Mouse (Mus musculus): ENCODE measurements around the gene Chst8. TPM values are rescaled to one million over a fixed set of nuclear protein-coding genes. Genes with fewer than 3 reads are reported as not detected.

Gene Chst8
- polyA plus RNA-seq, 1 experiment from 2014 or later = 14.9 TPM

GRCm38 (mm10) chr7:34675120-34675790, 137.3 kb downstream of the Chst8 start:
- H3K36me3 ChIP-seq (ENCODE audit: control insufficient read depth, insufficient read depth, low read length) = no peaks in the 10 kb centered on the region
- H3K27me3 ChIP-seq (ENCODE audit: control insufficient read depth, insufficient read depth, low read length) = peaks cover 36% of the 10 kb centered on the region
- no peak for ATAC-seq (ENCODE audit: low FRiP score, low TSS enrichment)
- WGBS = 10% methylated on average over 42 of the region's 42 CpGs
- H3K27ac ChIP-seq (replicated peaks; ENCODE audit: low read depth, low read length) = no peak overlapping the region
- H3K4me3 ChIP-seq (replicated peaks; ENCODE audit: low read depth, low read length) = peak overlapping the region; percentile 23
- H3K4me2 ChIP-seq (ENCODE audit: low read length) = peak overlapping the region; percentile 61
- no peaks in the 10 kb centered on the region for H3K9me3 ChIP-seq (ENCODE audit: control insufficient read depth, low read length)
- 0 out of 2 replicates have a peak, but pooled peaks cover 3% of the 10 kb centered on the region for H3K4me1 ChIP-seq (ENCODE audit: control insufficient read depth, insufficient read depth, low read length)
- peak overlapping the region; percentile 32; the same call in 1 of the 2 replicates for H3K9ac ChIP-seq (replicated peaks; ENCODE audit: low read length)
- DNase-seq = no peak

GRCm38 (mm10) chr7:34672916-34673315, 139.6 kb downstream of the Chst8 start:
- Histone ChIP-seq H3K4me2 (ENCODE audit: low read length) (no peak overlapping the region), H3K4me1 (ENCODE audit: control insufficient read depth, insufficient read depth, low read length) (0 out of 2 replicates have a peak, but pooled peaks cover 3% of the 10 kb centered on the region), H3K9ac (replicated peaks; ENCODE audit: low read length) (no peak overlapping the region), H3K36me3 (ENCODE audit: control insufficient read depth, insufficient read depth, low read length) (no peaks in the 10 kb centered on the region), H3K9me3 (ENCODE audit: control insufficient read depth, low read length) (no peaks in the 10 kb centered on the region), H3K27ac (replicated peaks; ENCODE audit: low read depth, low read length) (no peak overlapping the region), H3K27me3 (ENCODE audit: control insufficient read depth, insufficient read depth, low read length) (peaks cover 36% of the 10 kb centered on the region), H3K4me3 (replicated peaks; ENCODE audit: low read depth, low read length) (no peak overlapping the region)
- WGBS = 79% methylated on average over 4 of the region's 4 CpGs
- DNase-seq (no peak), ATAC-seq (ENCODE audit: low FRiP score, low TSS enrichment) (no peak)

DNA sequence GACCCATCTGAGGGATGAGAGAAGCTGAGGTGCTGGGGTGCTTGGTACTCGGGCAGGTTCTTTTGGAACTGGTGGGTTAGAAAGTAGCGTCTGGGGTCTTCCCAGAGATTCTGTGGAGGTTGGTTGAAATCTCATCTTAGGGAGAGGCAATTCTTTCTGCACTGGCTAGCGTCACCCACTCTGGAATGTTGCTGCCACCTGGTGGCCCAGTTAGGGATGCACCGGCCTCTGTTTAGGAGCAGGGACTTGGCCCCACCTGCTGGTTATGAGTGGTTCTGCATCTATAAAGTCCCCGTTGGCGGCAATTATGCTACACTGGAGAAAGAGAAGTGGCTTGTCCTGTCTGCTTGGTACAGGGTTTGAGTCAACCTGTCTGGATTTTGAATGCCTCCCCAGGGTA, 140.6 kb downstream of the Chst8 start:
- DNase-seq (peak; percentile 96), ATAC-seq (ENCODE audit: low FRiP score, low TSS enrichment) (peak; percentile 67; the same call in 1 of the 2 replicates)
- Histone ChIP-seq H3K4me2 (ENCODE audit: low read length) (no peak overlapping the region), H3K4me3 (replicated peaks; ENCODE audit: low read depth, low read length) (no peak overlapping the region), H3K36me3 (ENCODE audit: control insufficient read depth, insufficient read depth, low read length) (no peaks in the 10 kb centered on the region), H3K9me3 (ENCODE audit: control insufficient read depth, low read length) (no peaks in the 10 kb centered on the region), H3K9ac (replicated peaks; ENCODE audit: low read length) (no peak overlapping the region), H3K4me1 (ENCODE audit: control insufficient read depth, insufficient read depth, low read length) (0 out of 2 replicates have a peak, but pooled peaks cover 3% of the 10 kb centered on the region), H3K27ac (replicated peaks; ENCODE audit: low read depth, low read length) (no peak overlapping the region), H3K27me3 (ENCODE audit: control insufficient read depth, insufficient read depth, low read length) (peaks cover 36% of the 10 kb centered on the region)
- WGBS = 6% methylated on average over 6 of the region's 6 CpGs

- no peak for DNase-seq
- 0 out of 2 replicates have a peak, but pooled peaks cover 2% of the 10 kb centered on the region for H3K4me1 ChIP-seq (ENCODE audit: control insufficient read depth, insufficient read depth, low read length)
Measured at GRCm38 (mm10) chr7:34670778-34671177, 141.7 kb downstream of the Chst8 start.

DNA sequence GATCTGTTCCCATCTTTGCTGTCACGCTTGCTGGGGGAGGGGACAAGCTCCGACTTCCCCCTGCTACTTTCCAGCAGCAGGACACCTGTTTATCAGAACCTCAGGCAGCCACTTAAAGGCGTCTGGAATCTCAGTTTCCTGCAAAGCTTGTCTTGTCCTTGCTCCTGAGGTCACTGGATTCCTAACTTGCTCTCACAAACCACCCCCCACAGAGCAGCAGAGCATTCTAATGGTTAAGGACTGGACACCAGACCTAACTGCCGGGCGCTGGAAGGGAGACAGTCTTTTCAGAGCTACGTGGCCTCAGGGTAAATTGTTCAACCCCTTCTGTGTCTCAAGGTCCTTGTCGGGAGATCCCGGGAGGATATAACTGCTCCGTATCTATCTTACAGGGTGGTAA, 143.2 kb downstream of the Chst8 start:
- peaks cover 18% of the 10 kb centered on the region for H3K27me3 ChIP-seq (ENCODE audit: control insufficient read depth, insufficient read depth, low read length)
- no peaks in the 10 kb centered on the region for H3K4me1 ChIP-seq (ENCODE audit: control insufficient read depth, insufficient read depth, low read length)
- 23% methylated on average over 9 of the region's 9 CpGs for WGBS
- no peak overlapping the region for H3K4me2 ChIP-seq (ENCODE audit: low read length)
- H3K36me3 ChIP-seq (ENCODE audit: control insufficient read depth, insufficient read depth, low read length) = no peaks in the 10 kb centered on the region
- no peak overlapping the region for H3K27ac ChIP-seq (replicated peaks; ENCODE audit: low read depth, low read length)
- H3K9ac ChIP-seq (replicated peaks; ENCODE audit: low read length) = no peak overlapping the region
- no peak for DNase-seq
- ATAC-seq (ENCODE audit: low FRiP score, low TSS enrichment) = no peak
- no peaks in the 10 kb centered on the region for H3K9me3 ChIP-seq (ENCODE audit: control insufficient read depth, low read length)
- no peak overlapping the region for H3K4me3 ChIP-seq (replicated peaks; ENCODE audit: low read depth, low read length)

More at GRCm38 (mm10) chr7:34670778-34671177, 141.7 kb downstream of the Chst8 start:
- WGBS = 88% methylated on average over 3 of the region's 3 CpGs
- Histone ChIP-seq H3K4me3 (replicated peaks; ENCODE audit: low read depth, low read length) (no peak overlapping the region), H3K27ac (replicated peaks; ENCODE audit: low read depth, low read length) (no peak overlapping the region), H3K36me3 (ENCODE audit: control insufficient read depth, insufficient read depth, low read length) (no peaks in the 10 kb centered on the region), H3K27me3 (ENCODE audit: control insufficient read depth, insufficient read depth, low read length) (peaks cover 33% of the 10 kb centered on the region), H3K9me3 (ENCODE audit: control insufficient read depth, low read length) (no peaks in the 10 kb centered on the region), H3K9ac (replicated peaks; ENCODE audit: low read length) (no peak overlapping the region), H3K4me2 (ENCODE audit: low read length) (no peak overlapping the region)
- ATAC-seq (ENCODE audit: low FRiP score, low TSS enrichment) = no peak

DNA sequence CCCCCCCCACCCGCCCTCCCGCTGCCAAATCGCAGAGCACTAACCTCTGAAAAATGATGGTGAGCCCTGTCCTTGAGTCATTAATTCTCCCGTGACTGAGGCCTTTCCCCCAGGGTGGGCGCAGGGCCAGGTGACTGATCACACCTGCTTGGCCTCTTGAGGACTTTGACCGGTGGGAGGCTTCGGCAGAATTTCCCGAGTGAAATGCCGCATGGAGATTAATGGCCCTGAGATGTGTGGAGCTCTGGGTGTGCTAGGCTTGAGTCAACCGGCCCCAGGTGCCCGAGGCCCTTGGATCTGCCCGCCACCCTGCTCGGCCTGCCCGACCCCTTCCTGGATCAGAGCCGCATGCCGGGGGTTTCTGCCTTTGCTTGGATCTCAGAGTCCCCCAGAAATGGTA, 144.6 kb downstream of the Chst8 start:
- Histone ChIP-seq H3K27me3 (ENCODE audit: control insufficient read depth, insufficient read depth, low read length) (peaks cover 4% of the 10 kb centered on the region; the same call in 1 of the 2 replicates), H3K9me3 (ENCODE audit: control insufficient read depth, low read length) (no peaks in the 10 kb centered on the region), H3K36me3 (ENCODE audit: control insufficient read depth, insufficient read depth, low read length) (no peaks in the 10 kb centered on the region), H3K4me1 (ENCODE audit: control insufficient read depth, insufficient read depth, low read length) (no peaks in the 10 kb centered on the region), H3K9ac (replicated peaks; ENCODE audit: low read length) (no peak overlapping the region), H3K4me3 (replicated peaks; ENCODE audit: low read depth, low read length) (no peak overlapping the region), H3K4me2 (ENCODE audit: low read length) (no peak overlapping the region), H3K27ac (replicated peaks; ENCODE audit: low read depth, low read length) (no peak overlapping the region)
- WGBS = 88% methylated on average over 16 of the region's 16 CpGs
- ATAC-seq (ENCODE audit: low FRiP score, low TSS enrichment) (no peak), DNase-seq (no peak)

DNA sequence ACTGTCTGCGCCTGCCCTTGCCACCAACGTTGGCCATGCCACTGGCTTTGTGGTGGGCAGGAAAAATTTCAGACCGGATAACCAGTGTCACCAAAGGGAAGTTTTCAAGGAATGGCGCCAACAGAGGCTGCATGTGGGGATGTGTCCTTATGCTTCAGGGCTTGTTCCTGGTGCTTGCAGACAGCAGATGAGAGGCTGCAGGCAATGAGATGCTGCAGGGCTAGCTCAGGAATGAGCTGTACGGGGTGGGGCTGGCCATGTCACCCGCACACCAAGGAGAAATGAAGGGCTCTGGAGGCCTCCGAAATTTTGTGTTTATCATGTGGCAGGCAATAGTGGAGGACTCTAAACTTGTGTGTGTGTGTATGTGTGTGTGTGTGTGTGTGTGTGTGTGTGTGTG, 149.4 kb downstream of the Chst8 start:
- Histone ChIP-seq H3K4me1 (ENCODE audit: control insufficient read depth, insufficient read depth, low read length) (peaks cover 9% of the 10 kb centered on the region), H3K36me3 (ENCODE audit: control insufficient read depth, insufficient read depth, low read length) (no peaks in the 10 kb centered on the region), H3K4me3 (replicated peaks; ENCODE audit: low read depth, low read length) (no peak overlapping the region), H3K9me3 (ENCODE audit: control insufficient read depth, low read length) (no peaks in the 10 kb centered on the region), H3K27ac (replicated peaks; ENCODE audit: low read depth, low read length) (no peak overlapping the region), H3K9ac (replicated peaks; ENCODE audit: low read length) (no peak overlapping the region), H3K4me2 (ENCODE audit: low read length) (no peak overlapping the region), H3K27me3 (ENCODE audit: control insufficient read depth, insufficient read depth, low read length) (no peaks in the 10 kb centered on the region)
- WGBS = 46% methylated on average over 7 of the region's 7 CpGs
- no peak for DNase-seq
- ATAC-seq (ENCODE audit: low FRiP score, low TSS enrichment) = no peak

- Histone ChIP-seq H3K27me3 (ENCODE audit: control insufficient read depth, insufficient read depth, low read length) (no peaks in the 10 kb centered on the region), H3K9me3 (ENCODE audit: control insufficient read depth, low read length) (no peaks in the 10 kb centered on the region), H3K4me1 (ENCODE audit: control insufficient read depth, insufficient read depth, low read length) (peaks cover 9% of the 10 kb centered on the region), H3K4me2 (ENCODE audit: low read length) (no peak overlapping the region), H3K27ac (replicated peaks; ENCODE audit: low read depth, low read length) (peak overlapping the region; percentile 55; the same call in 1 of the 2 replicates), H3K36me3 (ENCODE audit: control insufficient read depth, insufficient read depth, low read length) (no peaks in the 10 kb centered on the region), H3K9ac (replicated peaks; ENCODE audit: low read length) (no peak overlapping the region), H3K4me3 (replicated peaks; ENCODE audit: low read depth, low read length) (no peak overlapping the region)
- WGBS = 3% methylated on average over 5 of the region's 5 CpGs
- no peak; the same call in 1 of the 2 replicates for ATAC-seq (ENCODE audit: low FRiP score, low TSS enrichment)
- DNase-seq = peak; percentile 42
Measured at GRCm38 (mm10) chr7:34662227-34662626, 150.3 kb downstream of the Chst8 start.
